Mouse (Mus musculus) bone marrow, adult 2 months (tissue): Measurements from ENCODE around the gene Rgs17.

ENCODE experiments used
- CTCF ChIP-seq: fragments of 200-500 bp; IDR thresholded peaks from 2 replicates; pipeline ENCODE4 v1.5.1; 2011; ENCODE audit warnings: low read length, control low read depth; ENCODE audit not compliant: control insufficient read depth, insufficient read depth
- POLR2A ChIP-seq: fragments of 200-500 bp; IDR thresholded peaks from 2 replicates; pipeline ENCODE4 v1.6.1; 2011; ENCODE audit warnings: low read depth, mild to moderate bottlenecking, control low read depth, low read length, borderline replicate concordance; ENCODE audit not compliant: control insufficient read depth

DNA sequence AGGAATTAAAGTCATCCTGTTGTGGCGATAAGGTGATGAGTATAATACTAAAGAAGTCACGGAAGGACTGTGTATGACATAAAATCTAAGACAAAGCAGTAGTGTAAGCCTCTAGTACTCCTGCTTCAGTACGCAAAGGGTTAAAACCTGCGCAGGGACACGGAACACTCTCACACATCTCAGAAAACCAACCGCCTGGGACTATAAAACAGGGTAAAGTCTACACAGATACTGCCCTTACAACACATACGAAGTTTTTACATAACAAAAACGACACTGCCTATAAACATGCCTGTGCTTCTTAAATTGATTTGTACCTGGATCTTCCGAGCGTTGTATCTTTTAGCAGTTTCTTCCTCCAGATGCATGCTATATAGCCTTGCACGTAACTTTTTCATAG lies 108.5 kb downstream of the Rgs17 start:
- TF ChIP-seq CTCF (no peak), POLR2A (no peak)
